Mouse (Mus musculus) kidney, adult 2 months (tissue): ENCODE results near the gene Acat3. TPM values are rescaled to one million over a fixed set of nuclear protein-coding genes. Genes with fewer than 3 reads are reported as not detected.
"Not testable (repeated sequence)": the region's sequence is repeated elsewhere in the genome, so short reads cannot be mapped to it uniquely, and the experiment has no call there.

ENCODE experiments used
- DNase-seq: peaks from one replicate; pipeline ENCODE4 v3.0.0; 2021
- H3K27ac ChIP-seq: fragments of 200-500 bp; 2 replicates; pipeline ENCODE4 v1.5.1; 2012; ENCODE audit warnings: low read depth, low read length, control low read depth, inconsistent platforms; ENCODE audit not compliant: insufficient read depth
- H3K27me3 ChIP-seq: fragments of 200-500 bp; replicated peaks from 2 replicates; pipeline ENCODE4 v1.6.1; 2012; ENCODE audit warnings: mild to moderate bottlenecking, moderate library complexity, low read length, inconsistent platforms; ENCODE audit not compliant: control insufficient read depth, insufficient read depth
- H3K36me3 ChIP-seq: fragments of 200-500 bp; 2 replicates; pipeline ENCODE4 v1.6.1; 2012; ENCODE audit warnings: mild to moderate bottlenecking, moderate library complexity, low read length, inconsistent platforms; ENCODE audit not compliant: control insufficient read depth, insufficient read depth
- H3K4me1 ChIP-seq: fragments of 200-500 bp; 2 replicates; pipeline ENCODE4 v1.6.1; 2011; ENCODE audit warnings: low read length; ENCODE audit not compliant: control insufficient read depth, insufficient read depth
- H3K4me3 ChIP-seq: fragments of 200-500 bp; 2 replicates; pipeline ENCODE4 v1.5.1; 2011; ENCODE audit warnings: mild to moderate bottlenecking, low read depth, low read length, control low read depth; ENCODE audit not compliant: insufficient read depth
- CTCF ChIP-seq: fragments of 200-500 bp; conservative IDR thresholded peaks from 2 replicates; pipeline ENCODE4 v1.5.1; 2011; ENCODE audit warnings: low read depth, mild to moderate bottlenecking, control low read depth, low read length, moderate library complexity, mixed read lengths; ENCODE audit not compliant: insufficient read depth, insufficient read length
- POLR2A ChIP-seq: fragments of 200-500 bp; IDR thresholded peaks from one replicate; pipeline ENCODE4 v1.6.1; 2011; ENCODE audit warnings: low read depth, low read length, control low read depth
- WGBS: fragments of 180-500 bp; shearing (Covaris S2); methylation state at CpG from one replicate; pipeline ENCODE4 v1.1.7; 2018; 5-methylcytosine and 5-hydroxymethylcytosine counted together
- polyA plus RNA-seq: library from polyadenylated mRNA; depleted of rRNA; stranded (reverse); fragments of >200 nt; gene quantifications from 2 replicates; pipeline ENCODE4 v1.2.3, GENCODE M21; 2012; rRNA removed

Gene Acat3
- polyA plus RNA-seq = 8.4 and 10.3 TPM in 2 replicates

GRCm38 (mm10) chr17:12940151-12940805, at the start of gene Acat3:
TSS of gene Acat3 (minus strand) at chr17:12940600.
- peaks cover 14% of the 10 kb centered on the region; the same call in 1 of the 2 replicates for H3K4me1 ChIP-seq
- H3K27ac ChIP-seq = 0 out of 2 replicates have a peak within 1 kb of the TSS, but pooled peaks have one; percentile 21
- peak within 1 kb of the TSS; percentile 60 for H3K4me3 ChIP-seq
- TF ChIP-seq CTCF (no peak), POLR2A (peak; percentile 30)
- peaks cover 2% of the 10 kb centered on the region; the same call in 1 of the 2 replicates for H3K36me3 ChIP-seq
- no peaks in the 10 kb centered on the region for H3K27me3 ChIP-seq
- DNase-seq = peak; percentile 53
- WGBS = 2% methylated on average over 27 of the region's 27 CpGs

- peak; percentile 38 for TF ChIP-seq CTCF
- H3K27ac ChIP-seq, H3K27me3 ChIP-seq, H3K4me3 ChIP-seq, H3K36me3 ChIP-seq, H3K4me1 ChIP-seq: not testable (repeated sequence)
- DNase-seq = peak; percentile 61
- 85% methylated on average over 8 of the region's 8 CpGs for WGBS
These were observed 47.7 kb upstream of the Acat3 start for GRCm38 (mm10) chr17:12988096-12988495.

DNA sequence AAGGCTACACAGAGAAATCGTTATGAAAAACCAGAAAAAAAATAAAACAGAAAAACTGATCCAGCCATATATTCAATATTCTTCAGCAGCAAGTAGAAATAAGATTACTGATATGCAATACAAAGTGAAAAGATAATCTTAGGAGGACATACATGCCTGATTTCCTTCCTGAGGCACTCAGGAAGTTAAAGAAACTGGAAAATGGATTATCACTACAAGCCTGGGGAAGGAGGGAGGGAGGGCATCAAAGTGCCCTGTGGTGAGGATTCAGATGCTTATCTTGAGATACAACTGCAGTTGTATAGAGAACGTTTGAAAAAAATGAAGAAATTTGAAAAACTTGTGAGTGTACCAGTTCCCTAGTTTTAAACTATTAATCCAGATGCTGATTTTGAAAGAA, 43.6 kb upstream of the Acat3 start:
- WGBS = 56% methylated on average over 2 of the region's 2 CpGs
- Histone ChIP-seq H3K4me3 (no peak overlapping the region), H3K27me3 (no peaks in the 10 kb centered on the region; the same call in 1 of the 2 replicates), H3K4me1 (peaks cover 7% of the 10 kb centered on the region; the same call in 1 of the 2 replicates), H3K27ac (no peak overlapping the region), H3K36me3 (peaks cover 15% of the 10 kb centered on the region)
- no peak for DNase-seq
- TF ChIP-seq POLR2A (no peak), CTCF (no peak)

GRCm38 (mm10) chr17:12978546-12978945, 38.1 kb upstream of the Acat3 start:
- Histone ChIP-seq H3K27me3 (no peaks in the 10 kb centered on the region; the same call in 1 of the 2 replicates), H3K36me3 (peaks cover 17% of the 10 kb centered on the region), H3K4me3 (no peak overlapping the region), H3K27ac (no peak overlapping the region; the same call in 1 of the 2 replicates), H3K4me1 (peaks cover 9% of the 10 kb centered on the region; the same call in 1 of the 2 replicates)
- WGBS = 74% methylated on average over 1 of the region's 1 CpGs
- peak; percentile 61 for DNase-seq
- no peak for TF ChIP-seq CTCF
- no peak for TF ChIP-seq POLR2A

DNA sequence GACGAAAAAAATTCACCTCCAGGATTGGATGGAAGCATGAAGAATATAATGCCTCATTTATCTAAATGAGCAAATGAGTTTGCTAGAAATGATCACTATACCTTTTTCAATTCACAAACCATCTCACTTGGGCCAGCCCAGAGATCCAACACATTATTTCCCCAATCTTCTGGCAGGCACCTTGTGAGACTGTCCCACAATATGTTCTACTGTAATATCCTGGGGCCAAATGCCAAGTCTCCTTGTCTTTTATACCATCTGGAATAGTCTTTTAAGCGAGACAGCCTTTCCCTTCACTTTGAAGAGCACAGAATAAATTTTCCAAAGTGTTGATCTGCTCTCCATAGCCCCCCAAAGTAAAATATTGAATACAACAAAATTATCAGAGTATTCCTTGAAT, 33.5 kb upstream of the Acat3 start:
- peaks cover 12% of the 10 kb centered on the region for H3K36me3 ChIP-seq
- H3K27ac ChIP-seq = no peak overlapping the region
- WGBS = 77% methylated on average over 2 of the region's 2 CpGs
- H3K27me3 ChIP-seq = no peaks in the 10 kb centered on the region
- DNase-seq = no peak
- TF ChIP-seq POLR2A (no peak), CTCF (no peak)
- H3K4me3 ChIP-seq = no peak overlapping the region
- peaks cover 4% of the 10 kb centered on the region; the same call in 1 of the 2 replicates for H3K4me1 ChIP-seq

DNA sequence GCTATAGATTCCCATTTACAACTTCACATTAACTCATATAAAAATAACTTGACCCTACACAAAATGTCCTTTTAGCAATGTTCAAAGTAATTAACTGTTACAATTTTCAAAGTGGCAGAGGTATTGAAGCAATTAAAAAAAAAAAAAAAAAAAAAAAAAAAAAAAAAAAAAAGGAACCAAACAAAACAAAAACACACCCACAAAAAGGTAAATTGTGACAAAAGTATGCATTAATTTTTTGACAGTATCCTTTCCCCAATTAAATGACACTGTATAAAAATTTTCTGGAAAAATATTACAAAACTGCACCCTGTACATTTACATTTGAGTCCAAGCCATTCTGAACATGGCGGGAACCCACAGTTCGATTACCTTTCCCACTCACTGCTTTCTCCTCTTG, 26.8 kb upstream of the Acat3 start:
- no peak for TF ChIP-seq POLR2A
- no peak for TF ChIP-seq CTCF
- peaks cover 9% of the 10 kb centered on the region for H3K36me3 ChIP-seq
- H3K4me3 ChIP-seq = no peak overlapping the region
- no peak for DNase-seq
- H3K27ac ChIP-seq = no peak overlapping the region
- H3K4me1 ChIP-seq = no peaks in the 10 kb centered on the region; the same call in 1 of the 2 replicates
- H3K27me3 ChIP-seq = no peaks in the 10 kb centered on the region
- 82% methylated on average over 2 of the region's 2 CpGs for WGBS

- TF ChIP-seq POLR2A (no peak), CTCF (no peak)
- Histone ChIP-seq H3K27ac (peak overlapping the region; percentile 87), H3K4me3 (no peak overlapping the region), H3K4me1 (peaks cover 6% of the 10 kb centered on the region; the same call in 1 of the 2 replicates), H3K27me3 (no peaks in the 10 kb centered on the region), H3K36me3 (peaks cover 2% of the 10 kb centered on the region; the same call in 1 of the 2 replicates)
- WGBS = 51% methylated on average over 3 of the region's 3 CpGs
- peak; percentile 87 for DNase-seq
These were observed 23.1 kb upstream of the Acat3 start for GRCm38 (mm10) chr17:12963476-12963875.
